9 mouse cellular contexts compared by ENCODE assay signal in genomic region chr15:76998878-76999588, GRCm38 (mm10). TPM values are rescaled to one million over a fixed set of nuclear protein-coding genes. Genes with fewer than 3 reads are reported as not detected.
DNase-seq lines count a peak whose midpoint lies in the region; ATAC-seq and TF ChIP-seq lines count a peak whose summit lies in the region.
"Had no signal": no experiment of that assay in that cellular context is flagged by ENCODE, and none has a peak within 500 bp of the region (broad histone marks: within the 10 kb centered on the region; RNA-seq: fewer than 3 reads in every experiment).

No protein-coding gene starts in this region.

- H3K4me1 ChIP-seq in hindbrain, embryonic 15.5 days (replicated peaks) = no peaks in the 10 kb centered on the region
- H3K4me1 ChIP-seq in hindbrain, embryonic 14.5 days (replicated peaks; ENCODE audit: control insufficient read depth, insufficient read depth, low read length) = no peaks in the 10 kb centered on the region
- peaks cover 2% of the 10 kb centered on the region for H3K4me1 ChIP-seq in ES-Bruce4 (ENCODE audit: control insufficient read depth, insufficient read depth, low read length)
- H3K4me1 ChIP-seq in embryonic facial prominence, embryonic 13.5 days = peaks cover 11% of the 10 kb centered on the region

- ATAC-seq in hindbrain, embryonic 15.5 days (ENCODE audit: low FRiP score, low read depth) = no peak
- no peak; the same call in 1 of the 2 replicates for ATAC-seq in hindbrain, embryonic 14.5 days (ENCODE audit: low FRiP score)
- no peak for ATAC-seq in embryonic facial prominence, embryonic 13.5 days (ENCODE audit: insufficient number of reproducible peaks, insufficient read depth, low FRiP score, low TSS enrichment, low read depth)

- no peak overlapping the region for H3K27ac ChIP-seq in hindbrain, embryonic 15.5 days (replicated peaks)
- H3K27ac ChIP-seq in hindbrain, embryonic 14.5 days = no peak overlapping the region
- H3K27ac ChIP-seq in ES-Bruce4 (ENCODE audit: insufficient read depth, low read length) = no peak overlapping the region
- no peak overlapping the region for H3K27ac ChIP-seq in embryonic facial prominence, embryonic 13.5 days

- TF ChIP-seq EP300 in ES-Bruce4 (IDR thresholded peaks at IDR 0.05; ENCODE audit: insufficient read depth, low read depth, low read length) = no peak

- H3K4me2 ChIP-seq in hindbrain, embryonic 15.5 days = 0 out of 2 replicates have a peak overlapping the region, but pooled peaks have one; percentile 9
- no peak overlapping the region for H3K4me2 ChIP-seq in hindbrain, embryonic 14.5 days (replicated peaks)
- peak overlapping the region; percentile 37; the same call in 1 of the 2 replicates for H3K4me2 ChIP-seq in embryonic facial prominence, embryonic 13.5 days

- no peaks in the 10 kb centered on the region for H3K9me3 ChIP-seq in hindbrain, embryonic 15.5 days
- H3K9me3 ChIP-seq in hindbrain, embryonic 14.5 days (ENCODE audit: control insufficient read depth, low read length) = no peaks in the 10 kb centered on the region
- no peaks in the 10 kb centered on the region for H3K9me3 ChIP-seq in ES-Bruce4 (replicated peaks; ENCODE audit: control insufficient read depth, insufficient read depth, low read length, poor library complexity, severe bottlenecking)
- H3K9me3 ChIP-seq in embryonic facial prominence, embryonic 13.5 days = no peaks in the 10 kb centered on the region; the same call in 1 of the 2 replicates

- TF ChIP-seq POLR2A in ES-Bruce4 (IDR thresholded peaks at IDR 0.05; ENCODE audit: insufficient read depth, low read length) = no peak

- no peaks in the 10 kb centered on the region for H3K27me3 ChIP-seq in hindbrain, embryonic 15.5 days
- no peaks in the 10 kb centered on the region for H3K27me3 ChIP-seq in hindbrain, embryonic 14.5 days (ENCODE audit: control insufficient read depth, insufficient read depth, low read length)
- no peaks in the 10 kb centered on the region for H3K27me3 ChIP-seq in ES-Bruce4 (ENCODE audit: control insufficient read depth, insufficient read depth, low read length, poor library complexity, severe bottlenecking)
- peaks cover 16% of the 10 kb centered on the region for H3K27me3 ChIP-seq in embryonic facial prominence, embryonic 13.5 days

- peak; percentile 17 for TF ChIP-seq CTCF in ES-Bruce4 (IDR thresholded peaks at IDR 0.05; ENCODE audit: low read depth, low read length)

- no peaks in the 10 kb centered on the region for H3K36me3 ChIP-seq in hindbrain, embryonic 15.5 days
- no peaks in the 10 kb centered on the region for H3K36me3 ChIP-seq in hindbrain, embryonic 14.5 days (replicated peaks; ENCODE audit: control insufficient read depth, insufficient read depth)
- no peaks in the 10 kb centered on the region for H3K36me3 ChIP-seq in ES-Bruce4 (ENCODE audit: control insufficient read depth, insufficient read depth, low read length, poor library complexity, severe bottlenecking)
- no peaks in the 10 kb centered on the region for H3K36me3 ChIP-seq in embryonic facial prominence, embryonic 13.5 days

- H3K4me3 ChIP-seq in hindbrain, embryonic 15.5 days = no peak overlapping the region
- no peak overlapping the region for H3K4me3 ChIP-seq in hindbrain, embryonic 14.5 days (replicated peaks; ENCODE audit: low read length)
- peak overlapping the region; percentile 22 for H3K4me3 ChIP-seq in ES-Bruce4 (ENCODE audit: low read depth, low read length)
- H3K4me3 ChIP-seq in embryonic facial prominence, embryonic 13.5 days = no peak overlapping the region

- 43% methylated on average over 21 of the region's 21 CpGs for whole genome bisulfite sequencing in hindbrain, embryonic 15.5 days
- WGBS in hindbrain, embryonic 14.5 days = 54% methylated on average over 21 of the region's 21 CpGs
- WGBS in embryonic facial prominence, embryonic 13.5 days = 42% methylated on average over 21 of the region's 21 CpGs

- intact Hi-C loops in heart, postnatal 10 days (cut with DNase I) = loop anchor here (2.0 kb wide), 1 partner anchor 16 kb away; no protein-coding TSS in a partner anchor

- no peak for DNase-seq in hindbrain, embryonic 14.5 days (ENCODE audit: low spot score)
- peak; percentile 75 to 81 for DNase-seq in heart, postnatal 10 days
- peak; percentile 24 for DNase-seq in right cerebral cortex, postnatal 25 days
- DNase-seq in lung, postnatal 36 days = no peak
- no peak for DNase-seq in thymus, postnatal 14 days

- H3K9ac ChIP-seq in hindbrain, embryonic 15.5 days = no peak overlapping the region
- H3K9ac ChIP-seq in hindbrain, embryonic 14.5 days = no peak overlapping the region
- peak overlapping the region; percentile 3; the same call in 1 of the 2 replicates for H3K9ac ChIP-seq in ES-Bruce4 (ENCODE audit: low read depth, poor library complexity, severe bottlenecking)
- H3K9ac ChIP-seq in embryonic facial prominence, embryonic 13.5 days = peak overlapping the region; percentile 57

RNA-seq across cellular contexts. Expression of gene Apol6, which starts 45.5 kb away (rescaled TPM):
- not detected in 2 replicates for polyA plus RNA-seq in hindbrain, embryonic 15.5 days (2015; fragmentation: Nextera tagmentation; extraction: Ambion mirVana)
- not detected in 2 replicates for polyA plus RNA-seq in hindbrain, embryonic 14.5 days (2014; fragmentation: Nextera tagmentation; extraction: Ambion mirVana)
- polyA plus RNA-seq in ES-Bruce4 (2011; ENCODE audit: insufficient read depth, insufficient read length, low read depth, missing spikeins) = not detected in 2 replicates
- 0.22 and 0.45 TPM in 2 replicates for polyA plus RNA-seq in embryonic facial prominence, embryonic 13.5 days (2015; fragmentation: Nextera tagmentation; extraction: Ambion mirVana)
- 1 to 10 TPM; 1.6 to 1.7 TPM for total RNA-seq in heart, postnatal 10 days (2021)
- polyA plus RNA-seq: limb, embryonic 11.5 days had no signal

RNA-seq across cellular contexts. Expression of gene 1110038F14Rik, which starts 50.7 kb away (rescaled TPM):
- 40.8 and 43.5 TPM in 2 replicates for polyA plus RNA-seq in hindbrain, embryonic 15.5 days (2015; fragmentation: Nextera tagmentation; extraction: Ambion mirVana)
- 36.0 and 45.1 TPM in 2 replicates for polyA plus RNA-seq in hindbrain, embryonic 14.5 days (2014; fragmentation: Nextera tagmentation; extraction: Ambion mirVana)
- polyA plus RNA-seq in ES-Bruce4 (2011; ENCODE audit: insufficient read depth, insufficient read length, low read depth, missing spikeins) = 27.5 and 27.8 TPM in 2 replicates
- polyA plus RNA-seq in embryonic facial prominence, embryonic 13.5 days (2015; fragmentation: Nextera tagmentation; extraction: Ambion mirVana) = 92.2 and 94.9 TPM in 2 replicates
- 10 to 100 TPM; 25.8 to 26.2 TPM for total RNA-seq in heart, postnatal 10 days (2021)

RNA-seq across cellular contexts. Expression of gene Mb, which starts 51.4 kb away (rescaled TPM):
- polyA plus RNA-seq in hindbrain, embryonic 15.5 days (2015; fragmentation: Nextera tagmentation; extraction: Ambion mirVana) = 0.37 and 0.48 TPM in 2 replicates
- 0.51 and 0.55 TPM in 2 replicates for polyA plus RNA-seq in hindbrain, embryonic 14.5 days (2014; fragmentation: Nextera tagmentation; extraction: Ambion mirVana)
- polyA plus RNA-seq in ES-Bruce4 (2011; ENCODE audit: insufficient read depth, insufficient read length, low read depth, missing spikeins) = 1.9 and 2.1 TPM in 2 replicates
- polyA plus RNA-seq in embryonic facial prominence, embryonic 13.5 days (2015; fragmentation: Nextera tagmentation; extraction: Ambion mirVana) = 1.7 and 2.5 TPM in 2 replicates
- over 10,000 TPM in 1 of 2 experiments, 1,000 to 10,000 TPM in 1; 9,939 to 10,365 TPM for total RNA-seq in heart, postnatal 10 days (2021)

Comparison
In these comparisons a context has a peak if more than half of its experiments do, and no peak if none do; other contexts are left out.
1. H3K9ac ChIP-seq: peak in ES-Bruce4 (single experiment) and embryonic facial prominence, embryonic 13.5 days (single experiment); none in hindbrain, embryonic 15.5 days (single experiment) and hindbrain, embryonic 14.5 days (single experiment).
2. DNase-seq: peak in heart, postnatal 10 days (2 of 2) and right cerebral cortex, postnatal 25 days (single experiment); none in hindbrain, embryonic 14.5 days (single experiment), lung, postnatal 36 days (single experiment) and thymus, postnatal 14 days (single experiment).